Mouse (Mus musculus) leukemia stem cell, adult 10-12 weeks (primary cell): ENCODE measurements around the gene Cramp1l. TPM values are rescaled to one million over a fixed set of nuclear protein-coding genes. Genes with fewer than 3 reads are reported as not detected.

Source experiments
- polyA plus RNA-seq: library from polyadenylated mRNA; stranded (reverse); fragments of >175 nt; gene quantifications from 2 replicates; pipeline ENCODE4 v1.2.3, GENCODE M21; 2012; ENCODE audit warnings: low replicate concordance

Gene Cramp1l
- polyA plus RNA-seq, result 21.8 and 31.3 TPM in 2 replicates

GRCm38 (mm10) chr17:25015655-25016291 lies at the start of gene Cramp1l, which contains the start of gene Ift140:
Gene Cramp1l (minus strand): TSS chr17:25015788.
Gene Ift140 (plus strand): TSS chr17:25016085.

DNA sequence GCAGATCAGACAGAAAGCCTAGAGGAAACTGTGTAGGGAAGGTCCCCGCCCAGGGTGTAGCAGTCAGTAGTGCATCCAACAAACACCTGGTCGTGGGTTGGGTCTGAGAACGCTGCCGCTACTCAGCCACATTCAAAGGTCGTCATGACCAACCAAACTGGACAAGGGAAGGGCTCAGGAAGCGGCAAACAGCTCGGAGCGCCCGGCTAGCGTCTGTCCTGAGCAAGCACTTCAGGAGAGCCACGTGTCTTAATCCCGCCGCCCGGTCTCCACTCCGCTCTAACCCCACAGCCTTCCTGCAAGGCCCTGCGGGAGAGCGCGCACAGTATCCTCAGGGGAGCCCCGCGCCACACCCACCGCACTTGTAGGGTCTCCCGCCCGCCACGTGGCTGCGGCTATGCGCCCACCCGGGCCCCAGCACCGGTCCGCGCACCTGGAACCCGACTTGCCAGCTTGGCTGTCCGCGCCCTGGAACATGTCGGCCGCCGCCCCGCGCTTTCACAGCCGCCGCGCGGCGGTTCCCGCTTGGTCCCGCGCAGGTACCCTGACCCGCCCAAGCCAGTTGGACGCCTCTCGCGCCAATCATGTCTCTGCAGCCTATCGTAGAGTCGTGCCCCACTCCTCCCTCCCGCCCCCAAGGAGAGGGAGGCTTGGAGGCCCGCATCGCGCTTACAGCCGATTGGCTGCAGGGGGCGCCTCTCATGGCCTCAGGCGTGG lies 55.3 kb downstream of the Cramp1l start, which contains the start of gene Jpt2:
Gene Jpt2 (minus strand): TSS at position 555 of the 717 bp plus-strand sequence.

GRCm38 (mm10) chr17:24936259-24937237 lies 79.0 kb downstream of the Cramp1l start, which contains the start of gene Mapk8ip3:
Gene Mapk8ip3 (minus strand): TSS chr17:24936977.

Other genes starting within 250 kb of the Cramp1l start
- gene Meiob, start 211.5 kb downstream of the Cramp1l start, polyA plus RNA-seq, result not detected in 2 replicates
- 39.1 and 51.7 TPM in 2 replicates for gene Hagh, start 175.6 kb downstream of the Cramp1l start, polyA plus RNA-seq
- 6.2 and 6.5 TPM in 2 replicates for gene Fahd1, start 165.4 kb downstream of the Cramp1l start, polyA plus RNA-seq
- gene Igfals, start 149.8 kb downstream of the Cramp1l start, polyA plus RNA-seq, result 0.14 TPM in 1 of 2 replicates, not detected in the other
- 10.5 and 114 TPM in 2 replicates for gene Nubp2, start 129.4 kb downstream of the Cramp1l start, polyA plus RNA-seq
- 21.6 and 45.5 TPM in 2 replicates for gene Spsb3, start 129.1 kb downstream of the Cramp1l start, polyA plus RNA-seq
- gene Eme2, start 120.7 kb downstream of the Cramp1l start, polyA plus RNA-seq, result 31.8 and 37.9 TPM in 2 replicates
- gene Mrps34, start 120.7 kb downstream of the Cramp1l start, polyA plus RNA-seq, result 81.1 and 115 TPM in 2 replicates
- 16.0 and 19.6 TPM in 2 replicates for gene Nme3, start 119.3 kb downstream of the Cramp1l start, polyA plus RNA-seq
- 38.3 and 49.4 TPM in 2 replicates for gene Mapk8ip3, start 78.8 kb downstream of the Cramp1l start, polyA plus RNA-seq
- 9.1 and 11.1 TPM in 2 replicates for gene Jpt2, start 55.1 kb downstream of the Cramp1l start, polyA plus RNA-seq
- 6.6 and 11.9 TPM in 2 replicates for gene Ift140, start 297 bp upstream of the Cramp1l start, polyA plus RNA-seq
- 0.61 and 0.64 TPM in 2 replicates for gene Tmem204, start 67.8 kb upstream of the Cramp1l start, polyA plus RNA-seq
- 18.2 and 46.2 TPM in 2 replicates for gene Telo2, start 100.2 kb upstream of the Cramp1l start, polyA plus RNA-seq
- not detected in 2 replicates for gene Ptx4, start 105.0 kb upstream of the Cramp1l start, polyA plus RNA-seq
- 27.7 and 32.4 TPM in 2 replicates for gene Clcn7, start 117.6 kb upstream of the Cramp1l start, polyA plus RNA-seq
- gene Ccdc154, start 146.7 kb upstream of the Cramp1l start, polyA plus RNA-seq, result not detected in 2 replicates
- gene Gm38655, start 159.7 kb upstream of the Cramp1l start, polyA plus RNA-seq, result not detected in 2 replicates
- 43.9 and 71.2 TPM in 2 replicates for gene BC003965, start 168.8 kb upstream of the Cramp1l start, polyA plus RNA-seq
- 54.2 and 108 TPM in 2 replicates for gene Unkl, start 172.6 kb upstream of the Cramp1l start, polyA plus RNA-seq
- 3.7 and 11.8 TPM in 2 replicates for gene Gnptg, start 224.3 kb upstream of the Cramp1l start, polyA plus RNA-seq
- gene Tsr3, start 224.4 kb upstream of the Cramp1l start, polyA plus RNA-seq, result 10.5 and 15.0 TPM in 2 replicates
- 0.28 and 0.75 TPM in 2 replicates for gene Baiap3, start 240.6 kb upstream of the Cramp1l start, polyA plus RNA-seq